Comparison of ENCODE assay signal across 10 mouse cellular contexts in the genomic region with DNA sequence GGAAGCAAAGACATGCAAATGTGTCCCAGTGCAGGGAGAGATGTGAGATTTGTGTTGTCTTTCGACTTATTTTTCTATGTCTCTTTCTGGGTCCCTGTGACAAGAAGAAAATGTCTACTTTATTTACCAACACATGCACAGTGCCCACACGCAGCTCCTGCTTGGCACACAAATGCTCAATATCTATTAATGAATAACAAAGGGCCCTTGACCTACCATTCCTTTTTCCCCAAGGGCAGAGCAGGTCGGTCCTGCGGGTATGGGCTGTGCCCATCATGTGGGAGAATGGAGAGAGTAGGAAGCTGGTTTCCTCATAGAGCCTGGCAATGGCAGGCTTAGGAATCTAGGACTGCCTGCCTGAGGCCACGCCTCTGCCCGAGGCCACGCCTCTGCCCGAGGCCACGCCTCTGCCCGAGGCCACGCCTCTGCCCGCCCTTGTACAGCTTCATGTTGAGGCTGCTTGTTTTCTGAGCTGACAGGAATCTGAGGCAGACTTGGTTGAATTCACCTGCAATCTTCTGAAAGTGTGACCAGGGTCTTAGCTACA.
A peak's percentile ranks its signal among the peaks of the same experiment; 100 is the strongest.
DNase-seq lines count a peak whose midpoint lies in the region; ATAC-seq and TF ChIP-seq lines count a peak whose summit lies in the region.
"Had no signal": no experiment of that assay in that cellular context is flagged by ENCODE, and none has a peak within 500 bp of the region (broad histone marks: within the 10 kb centered on the region; RNA-seq: fewer than 3 reads in every experiment).

No protein-coding gene starts in this region.

- WGBS in liver, adult 2 months = 22% methylated on average over 12 of the region's 12 CpGs
- 69% methylated on average over 12 of the region's 12 CpGs for WGBS in forebrain, embryonic 16.5 days

- no peaks in the 10 kb centered on the region for H3K79me2 ChIP-seq in liver, adult 2 months (ENCODE audit: control insufficient read depth, insufficient read depth, low read length)

- peak overlapping the region; percentile 50 for H3K27ac ChIP-seq in liver, adult 2 months (replicated peaks; ENCODE audit: insufficient read depth, low read depth, low read length)
- no peak overlapping the region for H3K27ac ChIP-seq in forebrain, embryonic 16.5 days (ENCODE audit: low read length)
- H3K27ac ChIP-seq: hindbrain, postnatal 0 days had no signal

- peaks cover 6% of the 10 kb centered on the region; the same call in 1 of the 2 replicates for H3K4me1 ChIP-seq in liver, adult 2 months (ENCODE audit: control insufficient read depth, insufficient read depth, low read length)
- peaks cover 11% of the 10 kb centered on the region for H3K4me1 ChIP-seq in forebrain, embryonic 16.5 days (replicated peaks; ENCODE audit: control insufficient read depth, insufficient read depth, low read length)

- peak overlapping the region; percentile 27; the same call in 1 of the 2 replicates for H3K9ac ChIP-seq in liver, adult 2 months (ENCODE audit: low read depth, low read length)
- no peak overlapping the region for H3K9ac ChIP-seq in forebrain, embryonic 16.5 days (replicated peaks; ENCODE audit: low read depth, low read length)
- H3K9ac ChIP-seq: limb, embryonic 13.5 days had no signal

- no peak overlapping the region for H3K4me2 ChIP-seq in forebrain, embryonic 16.5 days (ENCODE audit: low read length)
- H3K4me2 ChIP-seq: limb, embryonic 13.5 days had no signal

- no peak for TF ChIP-seq POLR2A in liver, adult 2 months (IDR thresholded peaks at IDR 0.05; ENCODE audit: extremely low read depth, insufficient read depth, low read length)

- TF ChIP-seq CTCF in liver, adult 2 months (IDR thresholded peaks at IDR 0.05; ENCODE audit: low read depth, low read length) = no peak

- no peaks in the 10 kb centered on the region for H3K36me3 ChIP-seq in liver, adult 2 months (ENCODE audit: control insufficient read depth, insufficient read depth, low read length)
- H3K36me3 ChIP-seq in forebrain, embryonic 16.5 days (ENCODE audit: control insufficient read depth, insufficient read depth) = no peaks in the 10 kb centered on the region
- H3K36me3 ChIP-seq: limb, embryonic 13.5 days had no signal

- ATAC-seq in erythroblast, adult 5-6 weeks (replicated peaks; ENCODE audit: low FRiP score, poor library complexity, severe bottlenecking) = peak; percentile 75
- no peak for ATAC-seq in forebrain, embryonic 16.5 days
- ATAC-seq in cerebellum, adult (ENCODE audit: insufficient number of reproducible peaks, low FRiP score, low TSS enrichment) = no peak
- ATAC-seq: hindbrain, postnatal 0 days had no signal

- no peak overlapping the region for H3K4me3 ChIP-seq in liver, adult 2 months (ENCODE audit: insufficient read depth, low read depth, low read length)
- no peak overlapping the region for H3K4me3 ChIP-seq in forebrain, embryonic 16.5 days (replicated peaks; ENCODE audit: low read length)
- H3K4me3 ChIP-seq: limb, embryonic 13.5 days had no signal

- peak; percentile 13 for DNase-seq in retina, postnatal 1 day
- no peak for DNase-seq in retina, embryonic 14.5 days (ENCODE audit: low spot score)
- peak; percentile 97 for DNase-seq in liver, adult 2 months (ENCODE audit: extremely low read depth, low read depth, low spot score)
- DNase-seq in testis, postnatal 14 days (ENCODE audit: low spot score) = peak; percentile 35
- DNase-seq: thymus, postnatal 36 days had no signal

- no peaks in the 10 kb centered on the region for H3K27me3 ChIP-seq in liver, adult 2 months (ENCODE audit: control insufficient read depth, insufficient read depth, low read length)
- H3K27me3 ChIP-seq in forebrain, embryonic 16.5 days (replicated peaks; ENCODE audit: control insufficient read depth, insufficient read depth, low read length) = no peaks in the 10 kb centered on the region
- H3K27me3 ChIP-seq: limb, embryonic 13.5 days had no signal

- H3K9me3 ChIP-seq in forebrain, embryonic 16.5 days (ENCODE audit: control insufficient read depth, low read length) = no peaks in the 10 kb centered on the region
